ENCODE assay signal across 23 mouse cellular contexts in genomic region chr9:106676571-106676970, GRCm38 (mm10). TPM values are rescaled to one million over a fixed set of nuclear protein-coding genes. Genes with fewer than 3 reads are reported as not detected.
"Had no signal": no experiment of that assay in that cellular context is flagged by ENCODE, and none has a peak within 500 bp of the region (broad histone marks: within the 10 kb centered on the region; RNA-seq: fewer than 3 reads in every experiment).

No protein-coding gene starts in this region.

- H3K9me3 ChIP-seq: midbrain, embryonic 10.5 days; midbrain, embryonic 12.5 days; neural tube, embryonic 12.5 days had no signal

- H3K4me1 ChIP-seq: midbrain, embryonic 10.5 days; midbrain, embryonic 12.5 days; neural tube, embryonic 12.5 days had no signal

- DNase-seq: lung, embryonic 14.5 days; lung, postnatal 10 days; midbrain, embryonic 14.5 days; right cerebral cortex, postnatal 25 days; right cerebral cortex, postnatal 4 days; spleen, adult 18-20 months; thymus, adult 18-20 months; thymus, postnatal 14 days; thymus, postnatal 36 days had no signal

- H3K4me3 ChIP-seq: midbrain, embryonic 10.5 days; midbrain, embryonic 12.5 days; neural tube, embryonic 12.5 days had no signal

- H3K27me3 ChIP-seq: midbrain, embryonic 12.5 days; neural tube, embryonic 12.5 days had no signal

- H3K27ac ChIP-seq: midbrain, embryonic 10.5 days; midbrain, embryonic 12.5 days; neural tube, embryonic 12.5 days had no signal

RNA-seq across cellular contexts. Expression of gene Grm2, which starts 20.7 kb away (rescaled TPM):
- total RNA-seq: megakaryocyte, adult 5-6 weeks; megakaryocyte-erythroid progenitor cell, adult 5-6 weeks; neutrophil, adult 5-6 weeks had no signal
- polyA plus RNA-seq: liver, embryonic 16.5 days; lung, embryonic 14.5 days; lung, embryonic 16.5 days; stomach, embryonic 14.5 days had no signal

RNA-seq across cellular contexts. Expression of gene Iqcf6, which starts 50.2 kb away (rescaled TPM):
- total RNA-seq: megakaryocyte, adult 5-6 weeks; megakaryocyte-erythroid progenitor cell, adult 5-6 weeks; neutrophil, adult 5-6 weeks had no signal
- polyA plus RNA-seq: liver, embryonic 16.5 days; lung, embryonic 14.5 days; lung, embryonic 16.5 days; midbrain, embryonic 10.5 days; midbrain, embryonic 12.5 days; midbrain, embryonic 14.5 days; midbrain, embryonic 16.5 days; neural tube, embryonic 12.5 days; neural tube, embryonic 14.5 days; small intestine, adult 2 months; stomach, embryonic 14.5 days; stomach, embryonic 16.5 days; thymus, postnatal 0 days had no signal
